In the genomic region with DNA sequence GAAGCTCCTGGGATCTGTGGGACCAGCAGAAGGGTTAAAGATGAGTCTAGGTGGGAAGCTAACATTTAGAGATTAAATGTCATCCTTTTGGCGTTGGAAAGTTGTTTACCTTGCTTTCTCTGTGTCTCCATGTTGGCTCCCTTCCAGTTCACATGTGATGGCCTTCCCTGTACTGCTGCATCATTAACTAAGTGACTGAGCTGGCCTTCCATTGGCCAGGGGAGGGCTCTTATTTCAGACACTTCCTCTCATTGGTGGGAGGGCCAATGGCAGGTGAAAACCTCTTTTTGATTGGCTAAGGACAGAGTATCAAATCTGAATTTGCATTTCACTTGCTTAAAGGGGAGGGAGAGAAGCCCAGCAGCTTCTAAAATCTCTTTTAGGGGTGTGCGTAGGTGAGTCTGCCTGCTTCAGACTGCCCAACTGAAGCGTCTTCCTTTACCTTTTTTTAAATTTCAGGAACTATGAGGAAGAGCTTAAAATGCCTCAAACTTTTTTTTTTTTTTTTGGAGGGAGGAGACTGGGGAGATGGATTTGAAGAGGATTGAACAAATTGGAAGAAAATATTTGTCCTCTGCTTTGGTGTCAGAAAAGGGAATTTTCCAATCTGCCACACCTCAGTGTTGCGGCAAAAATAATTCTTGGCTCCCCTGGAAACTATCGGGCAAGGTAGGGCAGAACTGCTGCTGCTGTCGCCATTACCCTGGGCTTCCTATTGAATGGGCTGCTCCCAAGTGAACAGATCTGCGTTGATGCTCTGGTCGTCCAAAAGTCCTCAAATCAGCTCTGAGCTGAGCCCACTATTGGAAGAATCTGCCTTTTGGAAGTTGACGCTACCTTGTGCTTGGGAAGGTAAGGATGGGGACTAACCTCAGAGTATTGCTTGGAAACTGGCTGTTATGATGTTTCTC, we compare ENCODE assay signal across 9 mouse cellular contexts.
A peak's percentile ranks its signal among the peaks of the same experiment; 100 is the strongest.
DNase-seq lines count a peak whose midpoint lies in the region; ATAC-seq and TF ChIP-seq lines count a peak whose summit lies in the region.
"Had no signal": no experiment of that assay in that cellular context is flagged by ENCODE, and none has a peak within 500 bp of the region (broad histone marks: within the 10 kb centered on the region; RNA-seq: fewer than 3 reads in every experiment).

No protein-coding gene starts in this region.

- peak; percentile 46; the same call in 1 of the 2 replicates for TF ChIP-seq POLR2A in cortical plate, adult 2 months (IDR thresholded peaks at IDR 0.05; ENCODE audit: extremely low read depth, insufficient read depth, low read length)

- no peak overlapping the region; the same call in 1 of the 2 replicates for H3K4me2 ChIP-seq in hindbrain, embryonic 16.5 days (ENCODE audit: low read length)
- H3K4me2 ChIP-seq: embryonic facial prominence, embryonic 12.5 days; midbrain, embryonic 12.5 days had no signal

- H3K27me3 ChIP-seq in hindbrain, embryonic 16.5 days (replicated peaks; ENCODE audit: control insufficient read depth, insufficient read depth, low read length): no peaks in the 10 kb centered on the region
- H3K27me3 ChIP-seq: embryonic facial prominence, embryonic 12.5 days; midbrain, embryonic 12.5 days had no signal

- 84% methylated on average over 9 of the region's 9 CpGs for WGBS in hindbrain, embryonic 16.5 days

- no peaks in the 10 kb centered on the region for H3K4me1 ChIP-seq in ES-E14 (ENCODE audit: control insufficient read depth in 2 of 2, insufficient read depth in 2 of 2, low read length in 2 of 2, poor library complexity in 1 of 2)
- H3K4me1 ChIP-seq in cortical plate, adult 2 months (ENCODE audit: control insufficient read depth, insufficient read depth, low read length): peaks cover 9% of the 10 kb centered on the region; the same call in 1 of the 2 replicates
- peaks cover 5% of the 10 kb centered on the region; the same call in 1 of the 2 replicates for H3K4me1 ChIP-seq in hindbrain, embryonic 16.5 days (ENCODE audit: control insufficient read depth, insufficient read depth, low read depth, low read length)
- H3K4me1 ChIP-seq: embryonic facial prominence, embryonic 12.5 days had no signal

- in situ Hi-C loops in ES-E14 (cut with MboI; ENCODE audit: low sequenced_read_pairs in 2 of 2, unreplicated experiment in 2 of 2): no loop called here

- DNase-seq in ES-E14 (ENCODE audit: low read depth, low spot score) (no peak), ZHBTc4 (ENCODE audit: low read depth, low spot score) (peak; percentile 12)
- DNase-seq in left cerebral cortex, adult 18-20 months (ENCODE audit: low spot score in 2 of 2): peak; percentile 92 to 94
- peak; percentile 59 for DNase-seq in urinary bladder, postnatal 14 days (ENCODE audit: low spot score)

- no peaks in the 10 kb centered on the region for H3K9me3 ChIP-seq in ES-E14 (ENCODE audit: control insufficient read depth, insufficient read depth, low read depth, low read length)
- H3K9me3 ChIP-seq in hindbrain, embryonic 16.5 days (ENCODE audit: control insufficient read depth, low read length): no peaks in the 10 kb centered on the region
- H3K9me3 ChIP-seq: embryonic facial prominence, embryonic 12.5 days; midbrain, embryonic 12.5 days had no signal

- H3K4me3 ChIP-seq in ES-E14 (ENCODE audit: insufficient read depth in 1 of 2, low read depth in 1 of 2, low read length in 2 of 2, poor library complexity in 1 of 2, severe bottlenecking in 1 of 2): no peak overlapping the region
- peak overlapping the region; percentile 78 for H3K4me3 ChIP-seq in cortical plate, adult 2 months (ENCODE audit: insufficient read depth, low read length)
- H3K4me3 ChIP-seq in hindbrain, embryonic 16.5 days (ENCODE audit: low read length): no peak overlapping the region
- H3K4me3 ChIP-seq: embryonic facial prominence, embryonic 12.5 days; midbrain, embryonic 12.5 days had no signal

- H3K9ac ChIP-seq in ES-E14 (ENCODE audit: insufficient read depth, low read depth, low read length, poor library complexity, severe bottlenecking): no peak overlapping the region
- H3K9ac ChIP-seq in hindbrain, embryonic 16.5 days (ENCODE audit: low read depth, low read length): no peak overlapping the region
- H3K9ac ChIP-seq: embryonic facial prominence, embryonic 12.5 days; midbrain, embryonic 12.5 days had no signal

- H3K27ac ChIP-seq in ES-E14 (ENCODE audit: insufficient read depth, low read depth, low read length, poor library complexity, severe bottlenecking): no peak overlapping the region
- H3K27ac ChIP-seq in cortical plate, adult 2 months (ENCODE audit: insufficient read depth, low read length): peak overlapping the region; percentile 91
- H3K27ac ChIP-seq in hindbrain, embryonic 16.5 days (ENCODE audit: low read depth, low read length): no peak overlapping the region
- H3K27ac ChIP-seq: embryonic facial prominence, embryonic 12.5 days; midbrain, embryonic 12.5 days had no signal

- no peak for TF ChIP-seq CTCF in cortical plate, adult 2 months (IDR thresholded peaks at IDR 0.05; ENCODE audit: extremely low read depth, insufficient read depth, low read length)

- ATAC-seq in hindbrain, embryonic 16.5 days: peak; percentile 53
- peak; percentile 62 for ATAC-seq in megakaryocyte-erythroid progenitor cell, adult 5-6 weeks (replicated peaks; ENCODE audit: low FRiP score, low TSS enrichment, poor library complexity, severe bottlenecking)

- no peaks in the 10 kb centered on the region for H3K36me3 ChIP-seq in ES-E14 (ENCODE audit: control insufficient read depth, insufficient read depth, low read length, poor library complexity, severe bottlenecking)
- H3K36me3 ChIP-seq in hindbrain, embryonic 16.5 days (ENCODE audit: control insufficient read depth, insufficient read depth, low read length): no peaks in the 10 kb centered on the region
- H3K36me3 ChIP-seq: embryonic facial prominence, embryonic 12.5 days; midbrain, embryonic 12.5 days had no signal

TF ChIP-seq in ES-E14, 5 proteins besides CTCF, POLR2A, EP300 and RAD21:
- TF ChIP-seq MAFK (IDR thresholded peaks at IDR 0.05; ENCODE audit: insufficient read depth, low read depth, low read length): no peak
- peak; percentile 86 for TF ChIP-seq ZNF384 (IDR thresholded peaks at IDR 0.05; ENCODE audit: low read depth, low read length)
